Mouse (Mus musculus): Measurements from ENCODE around the gene Scfd2.

DNA sequence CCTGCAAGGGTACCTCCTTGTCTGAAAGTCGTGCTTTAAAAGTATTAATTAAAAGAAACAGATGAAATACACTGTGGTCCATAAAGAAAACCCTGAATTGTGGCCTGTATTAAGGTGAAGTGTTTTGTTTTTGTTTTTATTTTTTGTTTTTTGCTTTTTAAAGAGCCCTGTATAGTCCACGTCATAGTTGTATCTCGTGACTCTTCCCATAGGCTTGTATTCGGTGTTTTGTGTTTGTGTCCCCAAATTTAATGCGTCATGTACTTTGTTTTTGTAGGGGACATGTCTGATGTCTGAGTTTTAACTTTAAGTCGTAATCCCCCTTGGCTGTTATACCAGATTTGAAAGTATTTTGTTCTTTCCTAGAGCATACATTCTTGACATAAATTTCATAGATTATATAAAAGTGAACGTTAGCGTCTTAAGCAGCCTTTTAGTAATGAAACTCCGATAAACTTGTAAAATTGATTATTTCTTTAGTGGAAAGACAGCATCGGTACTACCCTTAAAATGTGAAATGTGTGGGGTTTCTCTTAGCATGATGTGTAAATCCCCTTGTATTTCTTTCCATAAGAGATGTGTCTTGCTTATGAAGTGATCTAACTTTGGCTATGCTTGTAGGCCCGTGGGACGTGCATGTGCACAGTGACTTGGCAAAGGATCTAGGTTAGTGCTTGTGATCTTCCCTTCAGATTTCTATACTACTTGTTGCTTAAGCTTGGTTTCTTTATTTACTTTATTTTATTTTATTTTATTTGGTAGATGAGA lies 4.8 kb upstream of the Scfd2 start:
- TF ChIP-seq CTCF (IDR thresholded peaks at IDR 0.05; ENCODE audit: extremely low read depth, insufficient read length, insufficient replicate concordance, low read depth, low read length) (no peak), POLR2A (IDR thresholded peaks at IDR 0.05; ENCODE audit: low read depth, low read length) (no peak)

Measured in small intestine, adult 2 months (tissue).